ENCODE assay signal across 8 mouse cellular contexts in the genomic region with DNA sequence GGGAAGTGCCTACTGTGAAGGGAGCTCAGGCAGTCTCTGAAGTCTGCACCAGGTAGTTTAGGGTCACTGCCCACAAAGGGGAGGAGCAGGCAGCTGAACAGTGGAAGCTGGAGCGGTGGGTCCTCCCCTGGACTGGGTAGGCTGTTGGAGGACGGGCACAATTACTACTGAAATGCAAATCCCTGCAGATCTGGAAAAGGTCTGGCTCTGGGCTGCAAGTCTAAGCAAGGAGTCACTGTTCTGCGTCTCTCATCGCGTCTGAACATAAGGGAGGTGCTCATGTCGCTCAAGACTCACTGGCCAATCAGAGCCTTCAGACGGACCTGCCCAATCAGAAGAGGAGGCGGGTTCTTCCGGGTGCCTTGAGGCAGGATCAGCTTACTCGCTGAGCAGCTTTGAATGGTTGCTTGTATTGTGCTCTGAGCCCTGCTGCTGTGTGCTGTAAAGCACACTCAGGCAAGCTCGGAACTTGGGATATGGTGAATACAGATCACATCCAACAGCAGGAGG. TPM values are rescaled to one million over a fixed set of nuclear protein-coding genes. Genes with fewer than 3 reads are reported as not detected.
DNase-seq lines count a peak whose midpoint lies in the region; ATAC-seq lines count a peak whose summit lies in the region.

No protein-coding gene starts in this region.

- H3K9ac ChIP-seq in hindbrain, embryonic 16.5 days (ENCODE audit: low read depth, low read length), result peak overlapping the region; percentile 77

- DNase-seq in T-cell, adult 2 months (ENCODE audit: low spot score), result peak; percentile 76
- DNase-seq in cerebellum, postnatal 36 days, result peak; percentile 70
- peak; percentile 41 to 69 for DNase-seq in frontal cortex, postnatal 36 days (ENCODE audit: low spot score in 2 of 2)
- peak; percentile 26 for DNase-seq in left cerebral cortex, adult 11 months (ENCODE audit: low spot score)
- peak; percentile 91 for DNase-seq in lung, postnatal 36 days
- DNase-seq in retina, postnatal 7 days (ENCODE audit: low read depth, low spot score), result peak; percentile 78
- peak; percentile 54 to 55 for DNase-seq in urinary bladder, adult 18-20 months (ENCODE audit: low spot score in 2 of 2)

- peaks cover 5% of the 10 kb centered on the region; the same call in 1 of the 2 replicates for H3K9me3 ChIP-seq in hindbrain, embryonic 16.5 days (ENCODE audit: control insufficient read depth, low read length)

- peak overlapping the region; percentile 87 for H3K4me2 ChIP-seq in hindbrain, embryonic 16.5 days (ENCODE audit: low read length)

- H3K4me3 ChIP-seq in hindbrain, embryonic 16.5 days (ENCODE audit: low read length), result peak overlapping the region; percentile 56

- ATAC-seq in hindbrain, embryonic 16.5 days, result peak; percentile 100

- 0% methylated on average over 11 of the region's 11 CpGs for WGBS in hindbrain, embryonic 16.5 days

- peak overlapping the region; percentile 88 for H3K27ac ChIP-seq in hindbrain, embryonic 16.5 days (ENCODE audit: low read depth, low read length)

- no peaks in the 10 kb centered on the region for H3K36me3 ChIP-seq in hindbrain, embryonic 16.5 days (ENCODE audit: control insufficient read depth, insufficient read depth, low read length)

- H3K27me3 ChIP-seq in hindbrain, embryonic 16.5 days (replicated peaks; ENCODE audit: control insufficient read depth, insufficient read depth, low read length), result no peaks in the 10 kb centered on the region

- no peaks in the 10 kb centered on the region for H3K4me1 ChIP-seq in hindbrain, embryonic 16.5 days (ENCODE audit: control insufficient read depth, insufficient read depth, low read depth, low read length)

RNA-seq across cellular contexts. Expression of a gene that starts 17.8 kb away (rescaled TPM):
- polyA plus RNA-seq in hindbrain, embryonic 16.5 days (2015; fragmentation: Nextera tagmentation; extraction: Ambion mirVana), result not detected in 2 replicates

Comparison
In these comparisons a context has a peak if more than half of its experiments do, and no peak if none do; other contexts are left out.
1. Peak in every context shown above with its lines: DNase-seq, ATAC-seq, H3K4me3 ChIP-seq and H3K27ac ChIP-seq.
2. DNase-seq: peak in every context shown above with its lines; median percentile 91 in lung, postnatal 36 days; 78 in retina, postnatal 7 days; 76 in T-cell, adult 2 months; 70 in cerebellum, postnatal 36 days; 55 in frontal cortex, postnatal 36 days; 54 in urinary bladder, adult 18-20 months; 26 in left cerebral cortex, adult 11 months.